Mouse (Mus musculus) myocyte (in vitro differentiated cells): Measurements from ENCODE around the gene Slc38a1. TPM values are rescaled to one million over a fixed set of nuclear protein-coding genes. Genes with fewer than 3 reads are reported as not detected.

Experiments used
- H3K27me3 ChIP-seq: one replicate; pipeline ENCODE4 v1.6.1; 2011; ENCODE audit not compliant: control insufficient read depth, insufficient read depth, insufficient read length
- H3K36me3 ChIP-seq: one replicate; pipeline ENCODE4 v1.6.1; 2011; ENCODE audit not compliant: control insufficient read depth, insufficient read depth
- H3K4me2 ChIP-seq: one replicate; pipeline ENCODE4 v1.6.1; 2011; ENCODE audit warnings: low read depth, control low read depth
- H3K4me3 ChIP-seq: one replicate; pipeline ENCODE4 v1.5.1; 2011; ENCODE audit warnings: mild to moderate bottlenecking, control low read depth, moderate library complexity
- H3K79me2 ChIP-seq: one replicate; pipeline ENCODE4 v1.6.1; 2011; ENCODE audit not compliant: control insufficient read depth, insufficient read depth
- H3ac ChIP-seq: one replicate; pipeline ENCODE4 v1.6.1; 2011; ENCODE audit not compliant: control insufficient read depth, insufficient read length
- CEBPB ChIP-seq: IDR thresholded peaks from 2 replicates; pipeline ENCODE4 v1.6.1; 2011; ENCODE audit warnings: mild to moderate bottlenecking, moderate library complexity; ENCODE audit not compliant: poor library complexity, insufficient read depth, severe bottlenecking
- E2F4 ChIP-seq: IDR thresholded peaks from one replicate; pipeline ENCODE4 v1.6.1; 2011; ENCODE audit warnings: mild to moderate bottlenecking, control low read depth, moderate library complexity; ENCODE audit not compliant: insufficient read depth
- MAX ChIP-seq: IDR thresholded peaks from one replicate; pipeline ENCODE4 v1.6.1; 2011; ENCODE audit warnings: low read depth, mild to moderate bottlenecking, control low read depth
- MYOD1 ChIP-seq, 3 experiments: IDR thresholded peaks; one replicate each; pipeline ENCODE4 v1.6.1; 2011; ENCODE audit warnings: control low read depth in 2 of 3, low read depth in 2 of 3, mild to moderate bottlenecking in 2 of 3, moderate library complexity in 1 of 3; ENCODE audit not compliant: insufficient read length in 2 of 3, control insufficient read depth in 1 of 3
- MYOG ChIP-seq, 3 experiments: IDR thresholded peaks; one replicate each; pipeline ENCODE4 v1.6.1; 2011; ENCODE audit warnings: control low read depth in 2 of 3, low read depth in 2 of 3, mild to moderate bottlenecking in 2 of 3; ENCODE audit not compliant: insufficient read length in 2 of 3, control insufficient read depth in 1 of 3, insufficient read depth in 1 of 3
- POLR2A ChIP-seq: IDR thresholded peaks from one replicate; pipeline ENCODE4 v1.6.1; 2011; ENCODE audit warnings: low read depth, mild to moderate bottlenecking, control low read depth, moderate library complexity; ENCODE audit not compliant: insufficient read length
- POLR2AphosphoS2 ChIP-seq: IDR thresholded peaks from one replicate; pipeline ENCODE4 v1.6.1; 2011; ENCODE audit warnings: low read depth, control low read depth; ENCODE audit not compliant: insufficient read length
- REST ChIP-seq: IDR thresholded peaks from one replicate; pipeline ENCODE4 v1.6.1; 2011; ENCODE audit warnings: mild to moderate bottlenecking, control low read depth, moderate library complexity; ENCODE audit not compliant: insufficient read depth, insufficient read length
- SRF ChIP-seq: IDR thresholded peaks from one replicate; pipeline ENCODE4 v1.6.1; 2011; ENCODE audit warnings: low read depth; ENCODE audit not compliant: control insufficient read depth, insufficient read length
- TCF12 ChIP-seq: IDR thresholded peaks from one replicate; pipeline ENCODE4 v1.6.1; 2011; ENCODE audit warnings: mild to moderate bottlenecking, control low read depth; ENCODE audit not compliant: poor library complexity, insufficient read depth, severe bottlenecking
- TCF3 ChIP-seq: IDR thresholded peaks from one replicate; pipeline ENCODE4 v1.6.1; 2011; ENCODE audit warnings: low read depth, control low read depth; ENCODE audit not compliant: insufficient read length
- USF1 ChIP-seq: IDR thresholded peaks from one replicate; pipeline ENCODE4 v1.6.1; 2011; ENCODE audit warnings: low read depth, mild to moderate bottlenecking, control low read depth, moderate library complexity
- polyA plus RNA-seq: library from polyadenylated mRNA; unstranded; fragments of >200 nt; fragmentation: generic; extraction: Trizol; gene quantifications from one replicate; pipeline ENCODE4 v1.2.1, GENCODE M21; 2012; ENCODE audit warnings: missing spikeins

Slc38a1 gene
- polyA plus RNA-seq, 1 experiment = 28.5 TPM

DNA sequence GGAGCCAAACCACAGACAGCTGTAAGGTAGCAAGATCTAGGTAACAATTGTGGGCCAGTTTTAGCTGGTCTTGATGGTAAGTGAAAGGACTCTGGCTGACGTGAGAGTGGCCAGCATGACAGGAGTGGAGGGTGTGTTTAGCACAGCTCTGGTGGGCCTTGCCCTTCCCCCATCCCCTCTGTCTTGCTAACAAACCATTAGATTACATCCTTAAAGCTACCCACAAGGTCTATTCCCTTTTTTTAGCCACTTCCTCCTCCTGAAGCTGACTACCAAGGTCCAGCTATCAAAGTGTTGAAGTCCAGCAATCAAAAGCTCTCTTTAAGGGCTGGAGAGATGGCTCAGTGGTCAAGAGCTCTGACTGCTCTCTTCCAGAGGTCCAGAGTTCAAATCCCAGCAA lies 78.9 kb downstream of the Slc38a1 start:
- Histone ChIP-seq H3K36me3 (no peaks in the 10 kb centered on the region), H3K4me3 (no peak overlapping the region), H3K27me3 (no peaks in the 10 kb centered on the region), H3K79me2 (no peaks in the 10 kb centered on the region), H3K4me2 (no peak overlapping the region), H3ac (no peak overlapping the region)
- TF ChIP-seq REST = no peak
- peak in 1 of 3 experiments; percentile 15 for TF ChIP-seq MYOG (IDR thresholded peaks at IDR 0.05; ENCODE audit: control insufficient read depth in 1 of 3, insufficient read depth in 1 of 3, insufficient read length in 2 of 3, low read depth in 2 of 3)
- TF ChIP-seq SRF = no peak
- TF ChIP-seq CEBPB = no peak

DNA sequence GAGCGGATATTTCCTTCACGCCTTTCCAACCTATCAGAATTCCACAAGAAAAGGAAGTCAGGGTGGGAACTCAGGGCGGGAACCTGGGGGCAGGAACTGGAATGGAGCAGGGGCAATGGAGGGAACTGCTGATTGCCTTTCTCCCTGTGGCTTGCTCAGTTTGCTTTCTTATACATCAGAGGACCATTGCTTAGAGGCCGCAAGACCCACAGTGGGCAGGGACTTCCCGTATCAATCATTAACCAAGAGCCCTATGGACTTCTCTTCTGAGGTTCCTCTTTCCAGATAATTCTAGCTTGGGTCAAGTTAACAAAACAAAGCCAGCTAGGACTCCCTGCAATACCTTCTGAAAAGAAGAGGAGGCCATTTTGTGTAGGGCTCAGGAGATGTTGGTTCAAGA lies 80.2 kb downstream of the Slc38a1 start:
- Histone ChIP-seq H3K4me3 (no peak overlapping the region), H3K27me3 (no peaks in the 10 kb centered on the region), H3ac (no peak overlapping the region), H3K36me3 (no peaks in the 10 kb centered on the region), H3K79me2 (no peaks in the 10 kb centered on the region), H3K4me2 (no peak overlapping the region)
- TF ChIP-seq POLR2A = no peak
- TF ChIP-seq MYOD1 (IDR thresholded peaks at IDR 0.05; ENCODE audit: control insufficient read depth in 1 of 3, insufficient read length in 2 of 3, low read depth in 2 of 3) = no peak
- no peak for TF ChIP-seq TCF3
- no peak for TF ChIP-seq USF1
- no peak for TF ChIP-seq REST
- TF ChIP-seq E2F4 = no peak

DNA sequence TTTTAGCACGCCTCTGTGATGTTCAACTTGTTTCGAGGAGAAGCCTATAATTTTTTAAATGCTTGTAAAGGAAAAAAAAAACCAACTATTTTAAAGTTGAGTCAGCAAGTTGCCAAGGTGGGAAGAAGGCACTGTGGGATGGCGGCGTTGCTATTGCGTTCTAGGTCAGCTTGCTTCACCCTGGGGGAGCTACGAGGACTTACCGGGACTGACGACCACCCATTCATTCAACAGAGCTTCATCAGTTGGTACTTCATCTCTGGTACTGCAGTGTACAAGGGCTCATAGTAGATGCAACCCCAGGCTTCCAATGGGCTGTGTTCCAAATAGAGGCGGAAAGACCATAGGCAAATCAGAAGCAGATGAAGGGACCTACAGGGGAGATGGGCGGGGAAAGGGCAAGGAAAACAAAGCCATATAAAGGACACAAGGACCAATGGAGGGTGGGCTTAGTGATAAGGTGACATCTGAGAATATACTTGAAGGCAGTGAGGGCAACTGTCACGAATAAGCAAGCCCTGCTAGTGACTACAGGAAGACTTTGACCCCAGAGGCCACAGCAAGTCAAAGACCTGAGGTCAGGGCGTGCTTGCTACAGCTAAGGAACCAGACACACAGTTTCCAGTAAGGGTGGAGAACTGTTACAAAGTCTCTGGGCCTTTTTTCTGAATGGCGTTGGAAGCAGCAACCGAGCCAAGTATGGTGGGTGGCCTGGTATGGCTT lies 82.0 kb downstream of the Slc38a1 start:
- H3K36me3 ChIP-seq = no peaks in the 10 kb centered on the region
- TF ChIP-seq USF1 (no peak), MYOD1 (IDR thresholded peaks at IDR 0.05; ENCODE audit: control insufficient read depth in 1 of 3, insufficient read length in 2 of 3, low read depth in 2 of 3) (no peak), MYOG (IDR thresholded peaks at IDR 0.05; ENCODE audit: control insufficient read depth in 1 of 3, insufficient read depth in 1 of 3, insufficient read length in 2 of 3, low read depth in 2 of 3) (no peak), POLR2A (no peak), CEBPB (no peak), REST (no peak), POLR2AphosphoS2 (no peak), E2F4 (no peak), TCF3 (no peak), MAX (no peak), SRF (no peak), TCF12 (no peak)
- H3ac ChIP-seq = no peak overlapping the region
- no peaks in the 10 kb centered on the region for H3K27me3 ChIP-seq
- H3K79me2 ChIP-seq = no peaks in the 10 kb centered on the region
- H3K4me3 ChIP-seq = no peak overlapping the region
- H3K4me2 ChIP-seq = no peak overlapping the region

DNA sequence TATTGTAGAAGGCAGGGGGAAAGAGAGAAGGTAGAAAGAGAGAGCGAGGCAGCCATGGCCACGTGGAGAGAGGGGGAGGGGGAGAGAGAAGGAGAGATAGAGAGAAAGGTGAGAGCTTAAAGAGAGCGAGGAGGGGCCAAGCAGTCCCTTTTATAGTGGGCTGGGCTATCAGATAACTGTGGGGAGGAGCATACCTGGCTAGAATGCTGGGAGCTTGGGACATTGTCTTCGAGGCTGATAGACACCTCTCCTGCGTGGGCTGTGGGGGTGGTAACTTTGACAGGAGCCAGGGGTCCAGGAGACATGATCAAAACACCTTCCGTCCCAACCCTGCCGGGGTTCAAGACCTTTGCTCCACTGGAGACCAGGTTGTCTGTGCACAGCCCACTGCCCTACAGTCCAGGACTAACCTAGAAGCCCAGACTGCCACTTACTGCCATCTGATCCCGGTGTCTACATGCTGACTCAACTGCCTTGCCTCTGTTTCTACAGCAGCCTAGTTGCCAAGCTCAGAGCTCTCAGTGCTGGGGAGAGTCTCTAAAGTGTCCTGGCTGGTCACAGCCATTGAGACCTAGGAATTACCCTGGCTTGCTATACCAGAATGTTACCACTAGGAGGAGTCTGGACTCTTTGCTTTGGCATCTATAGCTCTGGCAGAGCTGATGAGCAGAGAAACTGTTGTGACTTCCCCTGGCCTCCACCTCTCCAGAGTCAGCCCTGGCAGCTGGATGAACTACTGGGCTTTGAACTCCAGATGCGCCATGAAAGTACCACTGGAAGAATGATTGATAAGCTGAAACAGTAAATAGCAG lies 90.9 kb downstream of the Slc38a1 start:
- H3K36me3 ChIP-seq = no peaks in the 10 kb centered on the region
- TF ChIP-seq REST = no peak
- TF ChIP-seq POLR2AphosphoS2 = no peak
- TF ChIP-seq MAX = no peak
- no peak for TF ChIP-seq USF1
- no peaks in the 10 kb centered on the region for H3K79me2 ChIP-seq
- H3ac ChIP-seq = no peak overlapping the region
- H3K4me2 ChIP-seq = no peak overlapping the region
- no peak overlapping the region for H3K4me3 ChIP-seq
- H3K27me3 ChIP-seq = no peaks in the 10 kb centered on the region

DNA sequence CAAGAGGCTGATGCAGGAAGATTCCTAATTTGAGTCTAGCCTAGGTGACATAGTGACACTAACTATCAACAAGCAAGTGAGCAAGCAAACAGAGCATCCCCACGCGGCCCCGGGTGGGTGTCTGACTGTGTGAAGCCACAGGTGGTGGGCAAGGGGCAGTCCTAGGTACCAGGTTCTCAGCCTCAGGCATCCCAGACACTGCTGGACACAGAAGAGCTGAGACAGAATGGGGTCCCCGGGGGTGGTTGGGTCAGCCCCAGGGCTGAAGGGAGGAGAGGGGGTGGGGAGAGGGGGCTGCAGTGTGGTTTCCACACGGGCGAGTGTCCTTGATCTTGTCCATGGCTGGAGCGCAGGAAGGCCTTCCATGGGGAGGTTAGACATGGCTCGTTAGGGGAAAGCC lies 91.6 kb downstream of the Slc38a1 start:
- Histone ChIP-seq H3K4me2 (no peak overlapping the region), H3ac (no peak overlapping the region), H3K27me3 (no peaks in the 10 kb centered on the region), H3K4me3 (no peak overlapping the region), H3K79me2 (no peaks in the 10 kb centered on the region), H3K36me3 (no peaks in the 10 kb centered on the region)
- no peak for TF ChIP-seq TCF12
